Mouse (Mus musculus) adrenal gland, postnatal 14 days (tissue): ENCODE measurements at regions not wholly inside any gene's neighbourhood (a gene's known extent, or its start where the extent isn't known, plus 50 kb on each side); places are given as distances from the start of the nearest gene placed in this dataset.

Source experiments
- DNase-seq: peaks from one replicate; pipeline ENCODE4 v3.0.0; 2021; ENCODE audit warnings: mixed read lengths

GRCm38 (mm10) chr9:23064001-23064400, 158.9 kb upstream of the Bmper start:
- DNase-seq: no peak

GRCm38 (mm10) chr9:23064811-23065210, 158.1 kb upstream of the Bmper start:
- DNase-seq: no peak

GRCm38 (mm10) chr9:23068101-23068791, 154.6 kb upstream of the Bmper start:
- no peak for DNase-seq

- DNase-seq: no peak
These were observed 153.7 kb upstream of the Bmper start for GRCm38 (mm10) chr9:23069161-23069560.

GRCm38 (mm10) chr9:23071006-23071405, 151.9 kb upstream of the Bmper start:
- peak; percentile 28 for DNase-seq

GRCm38 (mm10) chr9:23072741-23073140, 150.1 kb upstream of the Bmper start:
- DNase-seq: no peak

GRCm38 (mm10) chr9:23083562-23083961, 139.3 kb upstream of the Bmper start:
- peak; percentile 91 for DNase-seq

GRCm38 (mm10) chr9:23089339-23089738, 133.5 kb upstream of the Bmper start:
- no peak for DNase-seq

- DNase-seq: no peak
These were observed 125.6 kb upstream of the Bmper start for GRCm38 (mm10) chr9:23097134-23097789.

GRCm38 (mm10) chr9:23101584-23101983, 121.3 kb upstream of the Bmper start:
- DNase-seq: no peak

GRCm38 (mm10) chr9:23101990-23102796, 120.7 kb upstream of the Bmper start:
- DNase-seq: peak; percentile 34

GRCm38 (mm10) chr9:23111500-23111899, 111.4 kb upstream of the Bmper start:
- DNase-seq: no peak

GRCm38 (mm10) chr9:23115026-23115425, 107.8 kb upstream of the Bmper start:
- peak; percentile 80 for DNase-seq

GRCm38 (mm10) chr9:23115540-23115939, 107.3 kb upstream of the Bmper start:
- DNase-seq: no peak

GRCm38 (mm10) chr9:23116311-23116710, 106.6 kb upstream of the Bmper start:
- no peak for DNase-seq

- DNase-seq: no peak
These were observed 103.1 kb upstream of the Bmper start for GRCm38 (mm10) chr9:23119811-23120210.

- DNase-seq: peak; percentile 63
These were observed 102.1 kb upstream of the Bmper start for GRCm38 (mm10) chr9:23120814-23121213.

GRCm38 (mm10) chr9:23122524-23122923, 100.4 kb upstream of the Bmper start:
- no peak for DNase-seq

GRCm38 (mm10) chr9:23123452-23123851, 99.4 kb upstream of the Bmper start:
- DNase-seq: no peak

- DNase-seq: no peak
These were observed 96.8 kb upstream of the Bmper start for GRCm38 (mm10) chr9:23125761-23126704.

- no peak for DNase-seq
These were observed 95.4 kb upstream of the Bmper start for GRCm38 (mm10) chr9:23127338-23128017.

- no peak for DNase-seq
These were observed 94.9 kb upstream of the Bmper start for GRCm38 (mm10) chr9:23128018-23128369.
